Mouse (Mus musculus) adrenal gland, postnatal 4 days (tissue): ENCODE measurements around the gene Zc3h14. TPM values are rescaled to one million over a fixed set of nuclear protein-coding genes. Genes with fewer than 3 reads are reported as not detected.

Source experiments
- DNase-seq, 2 experiments: peaks; one replicate each; pipeline ENCODE4 v3.0.0; 2021 to 2022; ENCODE audit warnings: low spot score in 2 of 2, mixed read lengths in 2 of 2
- total RNA-seq, 2 experiments: library from RNA; stranded (reverse); gene quantifications; 2 replicates each; pipeline ENCODE4 v1.2.3; 2021

Gene Zc3h14
- total RNA-seq, 2 experiments from 2014 or later, result 111 to 113 TPM

DNA sequence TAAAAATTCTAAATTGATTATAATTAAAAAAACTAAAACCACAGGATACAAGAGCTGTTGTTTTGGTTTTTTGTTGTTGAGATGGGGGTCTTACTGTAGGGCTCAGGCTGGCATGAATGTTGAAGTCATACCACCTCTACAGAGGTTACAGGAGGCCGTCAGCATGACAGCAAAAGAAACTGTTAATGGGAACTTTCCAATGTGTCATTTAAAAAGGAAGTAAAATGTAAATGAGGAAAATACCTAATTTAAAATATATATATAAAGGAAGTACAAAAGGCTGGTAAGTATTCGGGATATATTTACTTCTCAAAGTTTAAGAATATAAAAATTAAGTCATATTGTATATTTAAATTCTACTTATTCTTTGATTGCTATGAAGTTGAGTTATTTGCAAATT, 88.7 kb downstream of the Zc3h14 start:
- DNase-seq, result no peak

Other genes with a start within 250 kb of the Zc3h14 start
- gene Kcnk10, start 168.7 kb upstream of the Zc3h14 start, total RNA-seq, result 1 to 10 TPM; 1.4 to 2.2 TPM
- 10 to 100 TPM; 19.5 to 19.8 TPM for gene Spata7, start 118.8 kb upstream of the Zc3h14 start, total RNA-seq
- gene Ptpn21, start 9.6 kb upstream of the Zc3h14 start, total RNA-seq, result 10 to 100 TPM; 25.6 to 26.5 TPM
- 10 to 100 TPM; 48.0 to 48.6 TPM for gene Eml5, start 154.5 kb downstream of the Zc3h14 start, total RNA-seq
- gene Ttc8, start 173.6 kb downstream of the Zc3h14 start, total RNA-seq, result 10 to 100 TPM; 31.0 to 33.5 TPM